Mouse (Mus musculus): ENCODE data around the gene Stk32c.

Stk32c gene

DNA sequence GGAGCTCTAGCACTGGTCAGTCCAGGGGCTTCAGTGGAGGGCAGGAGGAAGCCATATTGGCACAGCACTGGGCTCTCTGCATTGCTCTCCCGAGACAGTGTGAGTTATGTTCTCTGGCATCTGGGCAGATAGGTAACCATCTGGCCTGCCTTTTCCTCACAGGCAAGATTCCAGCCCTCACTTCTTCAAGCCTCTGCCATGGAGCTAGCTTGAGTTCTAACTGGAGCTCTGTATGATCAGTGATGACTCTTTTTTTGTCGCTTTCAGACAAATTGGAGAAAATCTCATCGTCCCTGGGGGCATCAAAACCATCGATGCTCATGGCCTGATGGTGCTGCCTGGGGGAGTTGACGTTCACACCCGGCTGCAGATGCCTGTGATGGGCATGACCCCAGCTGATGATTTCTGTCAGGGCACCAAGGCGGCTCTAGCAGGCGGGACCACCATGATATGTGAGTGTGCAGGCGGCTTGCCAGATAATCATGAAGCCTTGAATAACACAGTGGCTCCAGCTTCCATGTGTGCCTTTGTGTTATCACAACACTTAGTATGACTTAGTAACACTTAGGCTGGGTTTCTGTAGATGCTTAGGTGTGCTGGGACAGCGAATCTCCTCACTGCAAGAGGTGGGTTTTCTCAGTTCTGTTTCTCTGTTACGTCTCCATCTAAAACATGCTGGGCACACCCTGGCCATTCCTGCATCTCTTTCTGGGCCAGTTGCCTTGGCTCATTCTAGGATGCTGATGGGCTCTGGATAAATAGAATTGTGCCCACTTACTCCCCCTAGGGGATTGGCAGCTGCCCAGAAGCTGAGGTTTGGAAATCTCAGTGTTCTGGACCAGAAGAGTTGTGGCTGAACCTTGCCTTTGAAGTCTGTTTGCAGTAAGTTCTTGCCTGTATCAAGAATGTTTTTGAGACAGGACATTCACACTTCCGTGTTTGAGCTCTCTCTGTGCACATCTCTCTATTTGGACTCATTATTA is 122.9 kb downstream of the Stk32c start:
- DNase-seq, result no peak

DNA sequence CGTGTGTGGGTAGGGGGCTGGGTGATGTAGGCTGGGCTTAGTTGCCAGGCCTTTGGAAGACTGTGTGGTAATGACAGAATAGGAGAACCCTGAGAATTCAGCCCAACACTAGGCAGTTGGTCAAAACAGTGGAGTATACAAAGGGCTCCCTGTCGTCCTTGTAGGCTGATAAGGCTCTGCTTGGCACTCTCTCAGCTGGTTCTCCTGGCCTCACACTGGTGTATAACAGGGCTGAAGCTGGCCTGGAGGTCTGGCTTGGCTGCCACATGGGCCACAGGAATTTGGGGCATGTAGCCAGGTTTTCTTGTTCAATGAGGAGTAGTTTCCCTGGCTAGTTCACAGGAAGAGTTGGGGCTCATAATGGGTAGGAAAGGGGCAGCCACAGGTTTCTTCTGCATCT is 125.3 kb downstream of the Stk32c start:
- no peak for DNase-seq

DNA sequence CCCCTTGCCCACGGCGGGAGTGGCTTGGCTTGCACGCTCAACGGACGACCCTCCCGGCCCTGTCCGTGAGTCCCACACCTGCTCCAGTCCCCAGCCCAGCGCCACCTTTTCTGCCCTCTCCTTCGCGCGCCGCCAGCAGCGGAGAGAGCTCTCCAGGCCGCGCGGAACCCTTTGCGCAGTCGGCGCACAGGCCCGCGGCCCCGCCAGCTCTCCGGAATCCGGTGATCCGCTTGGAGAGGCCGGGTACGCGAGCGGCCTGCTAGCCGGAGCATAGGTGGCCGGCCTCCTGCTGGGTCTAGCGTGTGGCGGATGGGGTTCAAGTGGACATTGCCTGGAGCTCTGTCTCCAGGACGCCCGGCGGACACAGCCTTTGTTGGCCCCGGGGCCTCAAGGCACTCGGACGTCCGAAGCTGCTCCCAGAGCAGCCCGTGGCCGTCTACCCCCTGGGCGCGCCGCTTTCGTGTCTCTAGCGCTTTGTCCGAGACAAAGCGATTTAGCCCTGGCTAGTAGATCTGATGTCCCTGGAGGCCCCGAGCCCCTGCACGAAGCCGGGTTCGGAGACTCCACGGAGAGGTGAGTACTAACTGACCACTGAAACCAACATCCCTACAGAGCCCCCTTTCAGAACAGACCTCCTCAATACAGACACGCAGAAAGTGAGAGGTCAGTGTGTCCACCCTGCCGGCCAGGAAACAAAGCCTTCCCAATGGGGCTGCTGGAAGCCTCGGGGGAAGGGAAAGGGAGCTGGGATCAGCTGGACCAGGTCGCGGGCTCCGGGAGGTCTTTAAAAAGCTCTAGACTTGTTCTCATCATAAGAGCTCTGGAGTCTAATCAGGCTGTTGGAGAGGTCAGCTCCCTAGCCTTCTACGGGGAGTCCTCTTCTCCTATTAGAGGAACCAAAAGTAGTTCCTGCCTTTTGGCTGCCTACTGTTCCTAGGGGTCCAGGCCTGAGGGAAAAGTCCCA is 126.6 kb downstream of the Stk32c start:
- no peak for DNase-seq

DNA sequence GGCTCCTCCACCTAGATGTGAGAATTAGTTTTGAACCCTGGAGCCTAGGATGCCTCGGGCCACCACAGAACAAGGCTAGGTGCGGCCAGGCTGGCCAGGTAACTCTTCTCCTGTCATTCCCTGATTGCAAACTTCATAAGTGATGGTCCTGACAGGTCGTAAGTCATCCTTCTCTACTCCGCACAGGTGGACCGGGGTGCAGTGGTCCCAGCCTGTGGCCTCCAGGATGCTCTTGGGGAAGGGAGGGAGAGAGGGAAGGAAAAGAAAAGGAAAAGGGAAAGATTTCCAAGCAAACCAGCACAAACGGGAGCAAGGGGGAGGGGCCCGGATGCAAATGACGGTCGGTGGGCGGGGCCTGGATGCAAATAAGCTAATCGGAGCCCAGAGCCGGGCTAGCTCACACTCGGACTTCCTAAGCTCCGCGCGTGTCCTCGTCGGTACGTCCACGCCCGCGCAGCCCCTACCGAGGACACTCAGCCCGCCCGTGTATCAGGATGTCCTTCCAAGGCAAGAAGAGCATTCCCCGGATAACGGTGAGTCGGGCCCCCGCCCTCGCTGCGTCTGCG is 127.4 kb downstream of the Stk32c start, which contains the start of gene Dpysl4:
Gene Dpysl4, plus strand, starts transcription at position 373 of the 566 bp plus-strand sequence.
- DNase-seq, result no peak

DNA sequence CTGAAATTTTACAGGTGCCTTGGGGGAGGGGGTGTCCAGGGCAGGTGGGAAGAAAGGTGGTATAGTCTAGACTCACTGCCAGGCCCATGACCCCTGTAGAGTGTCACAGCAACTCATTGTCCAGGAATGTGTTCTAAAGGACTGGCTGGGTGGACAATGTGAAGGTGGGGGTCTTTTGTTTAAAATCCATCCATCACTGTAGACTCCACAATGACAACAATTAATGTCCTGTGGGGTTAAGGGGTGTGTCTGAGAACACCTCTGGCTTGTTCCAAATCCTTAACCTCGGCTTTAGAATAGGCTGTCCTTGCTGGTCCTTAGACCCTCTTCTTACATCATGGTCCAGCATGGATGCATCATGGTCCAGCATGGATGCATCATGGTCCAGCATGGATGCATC is 128.8 kb downstream of the Stk32c start:
- DNase-seq, result no peak

DNA sequence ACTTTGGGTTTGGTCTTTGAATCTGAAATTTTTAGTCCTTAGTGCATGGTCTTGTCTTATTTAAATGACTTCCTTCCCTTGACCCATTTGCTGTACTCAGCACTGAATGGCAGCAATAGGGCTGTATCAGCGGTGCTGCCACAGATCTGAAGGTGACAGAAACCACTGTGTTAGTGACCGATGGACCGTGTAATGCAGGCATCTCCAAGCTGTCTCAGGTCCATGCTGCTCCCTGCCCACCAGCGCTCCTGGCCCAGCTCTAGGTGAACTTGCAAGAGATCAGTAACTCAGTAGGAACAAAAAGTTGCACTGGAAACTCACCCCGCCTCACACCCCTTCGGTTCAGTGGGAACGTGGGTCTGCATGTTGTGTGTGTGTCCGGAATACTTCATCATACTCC is 130.8 kb downstream of the Stk32c start:
- DNase-seq, result no peak

DNA sequence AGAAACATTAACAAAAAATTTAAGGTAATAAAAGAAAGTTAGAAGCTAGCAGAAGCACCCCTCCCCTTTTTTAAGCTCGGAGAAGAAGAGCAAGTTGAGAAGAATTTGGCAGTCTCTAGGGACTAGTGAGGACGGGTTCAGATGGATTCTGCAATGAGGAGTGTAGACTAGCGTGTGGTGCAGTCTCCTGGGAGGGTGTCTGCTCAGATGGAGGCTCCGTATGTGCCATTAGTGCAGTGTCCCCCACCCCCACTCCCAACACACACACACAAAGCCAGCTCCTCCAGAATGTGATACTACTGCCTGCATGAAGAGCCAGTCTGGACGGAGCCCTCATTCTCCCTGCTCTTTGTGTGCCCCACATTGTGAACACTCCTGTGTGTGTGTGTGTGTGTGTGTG is 131.9 kb downstream of the Stk32c start:
- no peak for DNase-seq

DNA sequence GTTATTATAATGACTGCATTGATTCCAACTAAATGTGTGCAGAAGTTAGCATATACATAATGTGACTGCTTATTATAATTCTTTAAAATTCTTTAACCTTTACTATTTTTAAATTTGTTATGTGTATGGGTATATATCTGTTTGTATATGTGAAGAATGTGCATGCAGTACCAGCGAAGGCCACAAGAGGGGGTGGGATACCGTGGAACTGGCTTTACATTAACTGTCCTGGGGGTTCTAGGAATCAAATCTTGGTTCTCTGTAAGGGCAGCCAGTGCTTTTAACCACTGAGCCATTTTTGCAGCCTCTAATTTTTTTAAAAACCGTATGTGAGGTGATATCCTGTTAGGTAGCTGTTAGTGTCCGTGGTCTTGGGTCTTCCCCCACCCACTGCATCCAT is 132.4 kb downstream of the Stk32c start:
- DNase-seq, result peak in 1 of 2 experiments; percentile 9

DNA sequence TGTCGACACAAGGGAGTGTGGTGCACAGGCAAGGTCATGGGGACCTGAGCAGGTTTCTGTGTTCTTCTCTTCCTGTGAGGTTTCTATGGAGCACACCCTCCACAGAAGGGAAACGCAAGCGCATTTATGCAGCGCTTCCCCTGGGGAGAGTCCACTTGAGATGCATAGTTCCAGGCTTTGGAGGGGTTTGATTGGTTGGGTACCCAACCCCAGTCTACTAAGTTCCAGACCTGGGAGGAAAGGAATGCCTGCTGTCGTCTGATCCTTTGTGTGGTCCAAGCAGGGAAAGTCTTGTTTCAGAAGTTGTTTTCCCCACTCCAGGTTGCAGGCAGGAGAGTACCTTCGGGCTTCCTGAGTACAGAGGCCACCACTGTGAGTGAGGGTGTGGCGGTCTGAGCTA is 134.0 kb downstream of the Stk32c start:
- no peak for DNase-seq

DNA sequence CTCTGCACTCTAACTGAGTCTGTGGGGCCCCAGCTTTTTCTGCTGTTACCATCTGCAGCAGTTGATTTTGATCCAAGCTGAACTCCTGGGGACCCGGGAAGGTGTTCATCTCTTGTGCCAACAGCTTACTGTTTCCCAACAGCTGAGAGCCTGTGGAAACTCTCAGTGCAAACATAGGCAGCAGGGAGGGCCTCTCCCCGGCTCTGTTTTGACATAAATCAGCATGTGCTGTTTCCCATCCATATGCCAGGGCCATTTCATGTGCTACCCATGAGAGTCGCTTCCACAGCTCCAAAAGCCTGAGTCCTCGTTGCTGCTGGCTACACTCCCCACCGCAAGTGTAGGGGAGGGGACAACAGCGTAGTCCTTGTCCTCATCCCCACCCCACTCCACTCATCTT is 134.9 kb downstream of the Stk32c start:
- no peak for DNase-seq

DNA sequence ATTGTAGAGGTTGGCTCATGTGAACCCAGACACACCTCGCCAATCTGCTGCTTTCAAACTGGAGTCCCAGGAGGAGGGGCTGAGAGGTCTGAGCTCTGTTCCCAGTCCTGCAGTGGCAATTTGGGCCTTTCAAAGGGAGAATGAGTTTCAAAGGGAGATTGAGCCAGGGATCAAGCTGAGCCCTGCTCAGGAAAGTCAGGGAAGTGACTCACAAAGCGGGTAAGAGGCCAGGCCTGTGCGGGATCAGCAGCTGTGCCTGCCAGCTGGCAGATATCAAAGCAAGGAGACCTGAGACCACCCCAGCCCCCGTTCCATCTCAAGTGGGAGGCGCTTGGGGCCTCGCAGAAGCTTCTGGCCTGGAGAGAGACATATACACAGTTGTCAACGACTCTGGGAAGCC is 135.8 kb downstream of the Stk32c start:
- no peak for DNase-seq

DNA sequence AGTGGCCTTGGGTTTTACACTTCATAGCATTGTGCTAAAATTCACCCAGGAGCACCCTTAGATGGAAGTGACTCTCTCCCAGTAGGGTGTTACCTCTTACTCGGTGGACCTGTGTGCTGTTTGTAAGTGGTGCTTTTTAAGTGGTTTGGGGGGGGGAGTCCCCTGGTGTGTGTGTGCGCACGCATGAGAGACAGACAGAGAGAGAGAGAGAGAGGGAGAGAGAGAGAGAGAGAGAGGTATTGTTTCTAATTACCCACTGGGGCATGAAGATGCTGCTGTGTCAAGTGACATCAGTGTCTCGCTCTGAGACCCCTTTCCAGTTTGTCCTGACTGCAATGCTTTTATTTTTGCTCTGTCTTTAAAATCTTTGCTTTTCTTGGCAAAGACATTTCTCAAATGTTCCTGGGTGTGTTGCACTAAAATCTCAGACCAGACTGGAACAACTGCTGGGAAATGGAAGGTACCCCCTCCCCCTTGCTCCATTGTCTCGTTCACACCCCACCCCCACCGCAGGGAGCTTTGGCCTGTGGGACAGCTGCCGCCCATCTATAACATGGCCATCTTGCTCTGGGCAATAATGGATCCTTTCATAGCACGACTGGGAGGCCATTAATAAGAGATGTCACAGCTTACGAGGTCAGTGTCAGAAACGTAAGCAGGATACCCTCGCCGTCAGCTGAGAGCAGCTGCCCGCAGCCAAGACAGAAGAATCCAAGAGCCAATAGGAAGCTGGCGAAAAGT is 137.9 kb downstream of the Stk32c start:
- no peak for DNase-seq

DNA sequence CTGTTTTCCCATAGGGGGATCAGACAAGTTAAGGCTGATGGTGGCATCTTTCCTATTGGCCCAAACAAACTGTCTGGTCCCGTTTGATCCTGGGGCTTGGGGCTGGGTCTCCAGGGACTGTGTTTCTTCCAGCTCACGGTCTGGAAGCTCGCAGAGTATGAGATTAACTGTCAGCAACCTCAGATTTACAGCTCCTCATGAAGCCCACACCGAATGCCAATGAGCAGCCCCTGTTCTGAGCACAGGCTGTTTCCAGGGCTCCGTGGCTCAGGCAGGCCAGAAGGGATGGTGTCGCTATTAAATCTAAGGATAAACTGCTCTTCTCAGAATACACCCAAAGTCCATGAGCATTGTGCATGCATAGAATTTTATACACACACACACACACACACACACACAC is 138.9 kb downstream of the Stk32c start:
- DNase-seq, result no peak

DNA sequence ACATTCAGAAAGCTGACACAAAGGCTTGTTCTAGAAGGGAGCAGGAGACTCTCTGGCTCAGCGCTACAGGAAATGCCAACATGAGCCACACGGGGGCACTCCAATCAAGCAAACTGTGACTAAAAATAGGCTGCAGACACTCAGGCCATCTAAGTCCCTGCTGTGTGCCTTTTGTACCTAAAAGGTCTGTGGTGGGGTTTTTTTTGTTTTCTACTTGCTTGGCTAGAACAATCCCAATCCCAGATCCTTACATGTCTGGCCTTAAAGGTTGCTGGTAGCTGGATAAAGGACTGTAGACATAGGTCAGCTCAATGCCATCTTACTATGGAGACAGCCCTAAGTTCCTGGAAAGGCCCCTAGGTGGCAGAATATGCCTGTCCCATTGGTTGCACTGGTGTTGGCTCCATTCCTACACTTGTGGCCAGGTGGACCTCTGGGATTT is 144.9 kb downstream of the Stk32c start:
- peak; percentile 40 to 43 for DNase-seq

DNA sequence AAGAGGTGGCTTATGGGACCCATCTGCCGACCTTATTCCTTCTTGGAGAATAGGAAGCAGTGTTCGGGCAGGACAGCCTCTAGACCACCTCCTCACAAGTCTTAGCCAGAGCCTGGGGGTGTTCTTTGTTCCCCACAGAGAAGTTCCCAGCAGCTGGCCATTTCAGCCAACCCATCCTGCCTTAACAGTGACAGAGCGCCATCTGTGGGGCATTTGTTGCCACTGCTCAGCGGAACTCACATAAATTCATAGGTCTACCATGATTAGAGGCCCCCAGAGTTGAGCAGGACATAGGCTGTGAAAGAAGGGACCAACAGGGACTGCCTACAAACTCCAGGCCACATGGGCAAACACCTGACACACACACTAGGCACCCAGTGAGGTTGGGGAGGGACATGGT is 149.7 kb downstream of the Stk32c start:
- DNase-seq, result no peak
